ENCODE assay signal across 1 mouse cellular context in genomic region chr1:135686792-135687510, GRCm38 (mm10).
TF ChIP-seq lines count a peak whose summit lies in the region.

No protein-coding gene starts in this region.

TF ChIP-seq in MEL, 35 proteins besides CTCF, POLR2A, EP300 and RAD21 (continued from another document):
- no peak; the same call in 1 of the 2 replicates for TF ChIP-seq RCOR1 (IDR thresholded peaks at IDR 0.05; ENCODE audit: low read depth, low read length)
- TF ChIP-seq CHD1 (IDR thresholded peaks at IDR 0.05; ENCODE audit: low read depth, low read length) = no peak
- no peak for TF ChIP-seq USF1 (IDR thresholded peaks at IDR 0.05; ENCODE audit: low read depth, low read length)
- TF ChIP-seq MYC (IDR thresholded peaks at IDR 0.05; ENCODE audit: low read depth, low read length) = no peak
- TF ChIP-seq HCFC1 (IDR thresholded peaks at IDR 0.05; ENCODE audit: low read depth, low read length) = peak; percentile 29; the same call in 1 of the 2 replicates
- TF ChIP-seq TCF12 (IDR thresholded peaks at IDR 0.05; ENCODE audit: low read depth, low read length) = peak; percentile 68
- no peak for TF ChIP-seq ZNF384 (IDR thresholded peaks at IDR 0.05; ENCODE audit: low read depth, low read length)
- no peak for TF ChIP-seq E2F4 (IDR thresholded peaks at IDR 0.05; ENCODE audit: borderline replicate concordance, low read depth, low read length)
- no peak for TF ChIP-seq CHD2 (IDR thresholded peaks at IDR 0.05; ENCODE audit: low read length)
- peak; percentile 92 for TF ChIP-seq GATA1 (IDR thresholded peaks at IDR 0.05; ENCODE audit: low read depth, low read length)
- TF ChIP-seq MAZ (IDR thresholded peaks at IDR 0.05; ENCODE audit: low read depth, low read length) = 0 out of 2 replicates have a peak, but pooled peaks have one; percentile 37
- peak; percentile 29; the same call in 1 of the 2 replicates for TF ChIP-seq NELFE (IDR thresholded peaks at IDR 0.05; ENCODE audit: low read depth, low read length)
- TF ChIP-seq USF2 (IDR thresholded peaks at IDR 0.05; ENCODE audit: borderline replicate concordance in 1 of 2, insufficient read depth in 1 of 2, low read depth in 1 of 2, low read length in 2 of 2) = no peak
- TF ChIP-seq ZC3H11A (IDR thresholded peaks at IDR 0.05; ENCODE audit: low read depth, low read length) = no peak
- TF ChIP-seq MAFK (IDR thresholded peaks at IDR 0.05; ENCODE audit: borderline replicate concordance, low read depth, low read length) = no peak
